Mouse (Mus musculus): ENCODE results near the gene Vamp1. TPM values are rescaled to one million over a fixed set of nuclear protein-coding genes. Genes with fewer than 3 reads are reported as not detected.

Gene Vamp1
- total and polyA plus RNA-seq, 3 experiments = 1.5 to 5.5 TPM; not detected in 1

DNA sequence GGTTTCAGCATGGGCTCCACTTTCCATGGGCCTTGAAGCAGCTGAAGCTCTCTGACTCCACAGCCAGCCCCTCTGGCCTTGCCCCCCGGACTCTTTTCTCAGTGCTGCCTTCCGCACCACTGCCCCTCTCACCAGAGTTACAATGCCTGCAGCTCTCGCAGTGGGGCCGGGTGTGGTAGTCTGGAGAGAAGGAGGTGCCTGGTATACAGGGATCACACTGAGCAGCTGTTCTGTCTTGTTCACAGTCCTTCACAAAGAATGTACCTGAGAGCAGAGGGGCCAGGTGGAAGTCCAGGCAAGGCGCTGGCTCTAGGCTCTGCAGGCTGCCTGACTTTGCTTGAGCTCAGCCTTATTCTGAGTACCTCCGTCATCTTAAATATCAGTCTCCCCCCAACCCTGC, 21.0 kb downstream of the Vamp1 start:
- Histone ChIP-seq H3K36me3 (ENCODE audit: control insufficient read depth in 1 of 2, insufficient read depth in 2 of 2, low read length in 2 of 2) (peaks cover 0 to 9% of the 10 kb centered on the region in 2 experiments; a peak in 2 of 4 replicates), H3K4me1 (ENCODE audit: control insufficient read depth in 1 of 2, insufficient read depth in 2 of 2, low read length in 2 of 2) (peaks cover 3 to 13% of the 10 kb centered on the region in 2 experiments; a peak in 3 of 4 replicates), H3K27me3 (ENCODE audit: control insufficient read depth in 1 of 2, insufficient read depth in 2 of 2, low read length in 2 of 2) (no peaks in the 10 kb centered on the region), H3K27ac (ENCODE audit: control insufficient read depth, low read depth, low read length) (no peak overlapping the region), H3K9me3 (replicated peaks; ENCODE audit: insufficient read depth, low read length) (no peaks in the 10 kb centered on the region), H3K9ac (ENCODE audit: control insufficient read depth, low read depth, low read length, poor library complexity, severe bottlenecking) (no peak overlapping the region), H3K4me3 (ENCODE audit: control insufficient read depth in 1 of 2, insufficient read depth in 1 of 2, low read depth in 2 of 2, low read length in 2 of 2) (no peak overlapping the region), H3K79me2 (ENCODE audit: control insufficient read depth, insufficient read depth, low read length, poor library complexity) (peaks cover 3% of the 10 kb centered on the region; the same call in 1 of the 2 replicates)
- no peak for DNase-seq (ENCODE audit: low read depth, low spot score)
- TF ChIP-seq MXI1 (IDR thresholded peaks at IDR 0.05; ENCODE audit: low read depth, low read length) (no peak), MEF2A (IDR thresholded peaks at IDR 0.05; ENCODE audit: extremely low read depth, insufficient replicate concordance, low read depth, low read length, poor library complexity, severe bottlenecking) (no peak), EP300 (IDR thresholded peaks at IDR 0.05; ENCODE audit: low read depth in 1 of 2, low read length in 2 of 2) (no peak), USF2 (IDR thresholded peaks at IDR 0.05; ENCODE audit: borderline replicate concordance in 1 of 2, insufficient read depth in 1 of 2, low read depth in 1 of 2, low read length in 2 of 2) (no peak), RCOR1 (IDR thresholded peaks at IDR 0.05; ENCODE audit: low read depth, low read length) (no peak), GABPA (IDR thresholded peaks at IDR 0.05; ENCODE audit: low read depth, low read length) (no peak), KAT2A (conservative IDR thresholded peaks at IDR 0.05; ENCODE audit: low read depth, low read length) (no peak)

DNA sequence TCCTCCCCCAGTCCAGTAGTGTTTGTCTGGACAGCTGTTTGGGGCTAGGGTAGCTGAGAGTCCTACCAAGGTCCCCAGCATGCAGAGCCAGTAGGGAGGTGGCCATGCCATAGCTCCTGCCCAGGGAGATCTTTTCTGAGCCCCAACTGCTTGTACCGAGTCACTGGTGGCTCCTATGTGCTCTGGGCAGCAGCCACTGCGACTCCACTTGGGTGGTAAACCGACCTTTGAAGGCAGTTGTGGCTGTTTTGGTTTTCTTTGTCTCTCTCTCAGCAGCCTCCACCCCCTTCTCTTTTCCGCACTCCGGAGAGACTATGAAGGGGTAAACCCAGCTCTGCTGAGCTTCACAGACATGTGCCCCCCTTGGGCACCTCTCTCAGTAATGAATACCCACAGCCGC, 21.4 kb downstream of the Vamp1 start, which contains the start of gene Cd27:
Gene Cd27, minus strand, starts transcription at position 229 of the 400 bp plus-strand sequence.
- Histone ChIP-seq H3K4me3 (ENCODE audit: control insufficient read depth in 1 of 2, insufficient read depth in 1 of 2, low read depth in 2 of 2, low read length in 2 of 2) (no peak within 1 kb of the TSS), H3K36me3 (ENCODE audit: control insufficient read depth in 1 of 2, insufficient read depth in 2 of 2, low read length in 2 of 2) (peaks cover 0 to 9% of the 10 kb centered on the region in 2 experiments; a peak in 2 of 4 replicates), H3K4me1 (ENCODE audit: control insufficient read depth in 1 of 2, insufficient read depth in 2 of 2, low read length in 2 of 2) (peaks cover 3 to 13% of the 10 kb centered on the region in 2 experiments; a peak in 3 of 4 replicates), H3K9me3 (replicated peaks; ENCODE audit: insufficient read depth, low read length) (no peaks in the 10 kb centered on the region), H3K79me2 (ENCODE audit: control insufficient read depth, insufficient read depth, low read length, poor library complexity) (no peaks in the 10 kb centered on the region; the same call in 1 of the 2 replicates), H3K27ac (ENCODE audit: control insufficient read depth, low read depth, low read length) (no peak within 1 kb of the TSS), H3K9ac (ENCODE audit: control insufficient read depth, low read depth, low read length, poor library complexity, severe bottlenecking) (no peak within 1 kb of the TSS), H3K27me3 (ENCODE audit: control insufficient read depth in 1 of 2, insufficient read depth in 2 of 2, low read length in 2 of 2) (no peaks in the 10 kb centered on the region)
- TF ChIP-seq ZNF384 (IDR thresholded peaks at IDR 0.05; ENCODE audit: low read depth, low read length) = no peak
- no peak for TF ChIP-seq SIN3A (IDR thresholded peaks at IDR 0.05; ENCODE audit: low read length)
- TF ChIP-seq POLR2AphosphoS5 (IDR thresholded peaks at IDR 0.05; ENCODE audit: borderline replicate concordance, low read depth, low read length) = no peak
- no peak for TF ChIP-seq ZC3H11A (IDR thresholded peaks at IDR 0.05; ENCODE audit: low read depth, low read length)
- no peak for TF ChIP-seq MAZ (IDR thresholded peaks at IDR 0.05; ENCODE audit: low read depth, low read length)
- no peak for TF ChIP-seq MAFK (IDR thresholded peaks at IDR 0.05; ENCODE audit: borderline replicate concordance, low read depth, low read length)
- TF ChIP-seq ELF1 (IDR thresholded peaks at IDR 0.05; ENCODE audit: low read depth, low read length) = no peak
- TF ChIP-seq USF1 (IDR thresholded peaks at IDR 0.05; ENCODE audit: low read depth, low read length) = no peak
- TF ChIP-seq TAL1 (IDR thresholded peaks at IDR 0.05; ENCODE audit: low read length) = no peak
- no peak for TF ChIP-seq ZMIZ1 (IDR thresholded peaks at IDR 0.05; ENCODE audit: low read depth, low read length)
- TF ChIP-seq CHD2 (IDR thresholded peaks at IDR 0.05; ENCODE audit: low read length) = no peak
- no peak for TF ChIP-seq NELFE (IDR thresholded peaks at IDR 0.05; ENCODE audit: low read depth, low read length)
- TF ChIP-seq TBP (IDR thresholded peaks at IDR 0.05; ENCODE audit: low read depth, low read length) = no peak
- no peak for TF ChIP-seq GABPA (IDR thresholded peaks at IDR 0.05; ENCODE audit: low read depth, low read length)
- no peak for TF ChIP-seq RCOR1 (IDR thresholded peaks at IDR 0.05; ENCODE audit: low read depth, low read length)
- TF ChIP-seq BHLHE40 (IDR thresholded peaks at IDR 0.05; ENCODE audit: borderline replicate concordance, low read depth, low read length) = no peak
- TF ChIP-seq NRF1 (IDR thresholded peaks at IDR 0.05; ENCODE audit: insufficient read depth, low read depth, low read length, poor library complexity, severe bottlenecking) = no peak
- TF ChIP-seq MXI1 (IDR thresholded peaks at IDR 0.05; ENCODE audit: low read depth, low read length) = no peak
- TF ChIP-seq MYB (IDR thresholded peaks at IDR 0.05; ENCODE audit: low read depth, low read length) = no peak
- DNase-seq (ENCODE audit: low read depth, low spot score) = no peak
